Mouse (Mus musculus) forebrain, embryonic 11.5 days (tissue): ENCODE results near the gene Ier5. TPM values are rescaled to one million over a fixed set of nuclear protein-coding genes. Genes with fewer than 3 reads are reported as not detected.

Source experiments
- ATAC-seq: fragments of 200-750 bp; cut with Nextera tagmentation; replicated peaks from 2 replicates; pipeline ENCODE4 v1.8.0; 2017; ENCODE audit warnings: moderate TSS enrichment; ENCODE audit not compliant: low FRiP score
- DNase-seq: peaks from one replicate; pipeline ENCODE4 v3.0.0-alpha.2; 2017; ENCODE audit warnings: low spot score
- H3K27ac ChIP-seq: fragments of 300-500 bp; sonication (generic); 2 replicates; pipeline ENCODE4 v1.5.1; 2014; ENCODE audit warnings: low read depth, low read length
- H3K27me3 ChIP-seq: fragments of 300-500 bp; sonication (generic); 2 replicates; pipeline ENCODE4 v1.6.1; 2014; ENCODE audit warnings: mild to moderate bottlenecking, low read length, mixed read lengths; ENCODE audit not compliant: control insufficient read depth, insufficient read depth
- H3K36me3 ChIP-seq: fragments of 300-500 bp; sonication (generic); 2 replicates; pipeline ENCODE4 v1.6.1; 2014; ENCODE audit warnings: mild to moderate bottlenecking, low read length, moderate library complexity, mixed read lengths; ENCODE audit not compliant: control insufficient read depth, insufficient read depth
- H3K4me1 ChIP-seq: fragments of 300-500 bp; sonication (generic); replicated peaks from 2 replicates; pipeline ENCODE4 v1.6.1; 2014; ENCODE audit warnings: low read length, mixed read lengths; ENCODE audit not compliant: control insufficient read depth, insufficient read depth
- H3K4me2 ChIP-seq: fragments of 300-500 bp; sonication (generic); 2 replicates; pipeline ENCODE4 v1.6.1; 2014; ENCODE audit warnings: low read depth, mild to moderate bottlenecking, low read length, moderate library complexity, mixed read lengths; ENCODE audit not compliant: severe bottlenecking
- H3K4me3 ChIP-seq: fragments of 300-500 bp; sonication (generic); 2 replicates; pipeline ENCODE4 v1.5.1; 2014; ENCODE audit warnings: low read depth, low read length
- H3K9ac ChIP-seq: fragments of 300-500 bp; sonication (generic); 2 replicates; pipeline ENCODE4 v1.6.1; 2014; ENCODE audit warnings: low read length
- H3K9me3 ChIP-seq: fragments of 300-500 bp; sonication (generic); 2 replicates; pipeline ENCODE4 v1.6.1; 2016; ENCODE audit warnings: low read length, mixed read lengths; ENCODE audit not compliant: control insufficient read depth
- WGBS: fragments of 180-500 bp; shearing (Covaris S2); extraction: QIAGEN DNeasy Blood & Tissue Kit; methylation state at CpG from one replicate; pipeline ENCODE4 v1.1.7; 2014; 5-methylcytosine and 5-hydroxymethylcytosine counted together
- polyA plus RNA-seq: library from polyadenylated mRNA; unstranded; fragments of >200 nt; fragmentation: Nextera tagmentation; extraction: Ambion mirVana; gene quantifications from 2 replicates; pipeline ENCODE4 v1.2.1, GENCODE M21; 2014

The Ier5 gene
- polyA plus RNA-seq, 1 experiment from 2014 or later, result 19.4 TPM

- Histone ChIP-seq H3K4me1 (0 out of 2 replicates have a peak, but pooled peaks cover 3% of the 10 kb centered on the region), H3K4me3 (no peak overlapping the region), H3K9me3 (no peaks in the 10 kb centered on the region), H3K27me3 (no peaks in the 10 kb centered on the region), H3K36me3 (no peaks in the 10 kb centered on the region), H3K27ac (no peak overlapping the region), H3K9ac (no peak overlapping the region), H3K4me2 (no peak overlapping the region)
- 73% methylated on average over 6 of the region's 6 CpGs for WGBS
- no peak for DNase-seq
- no peak for ATAC-seq
Observed at GRCm38 (mm10) chr1:155058099-155059012, 41.1 kb downstream of the Ier5 start.

GRCm38 (mm10) chr1:155056166-155056565 lies 43.3 kb downstream of the Ier5 start:
- Histone ChIP-seq H3K36me3 (no peaks in the 10 kb centered on the region), H3K27ac (no peak overlapping the region), H3K4me1 (peaks cover 16% of the 10 kb centered on the region; the same call in 1 of the 2 replicates), H3K9me3 (no peaks in the 10 kb centered on the region), H3K4me2 (no peak overlapping the region), H3K9ac (no peak overlapping the region), H3K27me3 (no peaks in the 10 kb centered on the region), H3K4me3 (no peak overlapping the region)
- no peak for ATAC-seq
- DNase-seq, result no peak
- WGBS, result 97% methylated on average over 1 of the region's 1 CpGs

GRCm38 (mm10) chr1:155055041-155055440 lies 44.4 kb downstream of the Ier5 start:
- Histone ChIP-seq H3K27me3 (no peaks in the 10 kb centered on the region), H3K9me3 (no peaks in the 10 kb centered on the region), H3K4me3 (no peak overlapping the region), H3K36me3 (no peaks in the 10 kb centered on the region), H3K27ac (no peak overlapping the region), H3K4me1 (peaks cover 21% of the 10 kb centered on the region), H3K4me2 (no peak overlapping the region), H3K9ac (no peak overlapping the region)
- 40% methylated on average over 3 of the region's 3 CpGs for WGBS
- no peak for DNase-seq
- ATAC-seq, result no peak

- ATAC-seq (no peak), DNase-seq (no peak)
- H3K4me1 ChIP-seq, result peaks cover 22% of the 10 kb centered on the region
- H3K27ac ChIP-seq, result no peak overlapping the region
- H3K4me2 ChIP-seq, result no peak overlapping the region
- no peak overlapping the region for H3K4me3 ChIP-seq
- no peak overlapping the region for H3K9ac ChIP-seq
- no peaks in the 10 kb centered on the region for H3K36me3 ChIP-seq
- H3K9me3 ChIP-seq, result no peaks in the 10 kb centered on the region
- H3K27me3 ChIP-seq, result no peaks in the 10 kb centered on the region
- 58% methylated on average over 6 of the region's 6 CpGs for WGBS
Observed at GRCm38 (mm10) chr1:155054366-155054965, 45.0 kb downstream of the Ier5 start.

GRCm38 (mm10) chr1:155053296-155053695 lies 46.1 kb downstream of the Ier5 start:
- Histone ChIP-seq H3K27ac (peak overlapping the region; percentile 26; the same call in 1 of the 2 replicates), H3K36me3 (no peaks in the 10 kb centered on the region), H3K27me3 (no peaks in the 10 kb centered on the region), H3K4me1 (peaks cover 25% of the 10 kb centered on the region), H3K4me2 (no peak overlapping the region), H3K9ac (no peak overlapping the region), H3K4me3 (no peak overlapping the region), H3K9me3 (no peaks in the 10 kb centered on the region)
- DNase-seq, result no peak
- 85% methylated on average over 1 of the region's 1 CpGs for WGBS
- ATAC-seq, result no peak

GRCm38 (mm10) chr1:155052761-155053166 lies 46.7 kb downstream of the Ier5 start:
- Histone ChIP-seq H3K4me1 (peaks cover 22% of the 10 kb centered on the region), H3K4me3 (no peak overlapping the region), H3K9ac (no peak overlapping the region; the same call in 1 of the 2 replicates), H3K4me2 (no peak overlapping the region), H3K27me3 (no peaks in the 10 kb centered on the region), H3K36me3 (no peaks in the 10 kb centered on the region), H3K9me3 (no peaks in the 10 kb centered on the region), H3K27ac (peak overlapping the region; percentile 26)
- ATAC-seq (no peak; the same call in 1 of the 2 replicates), DNase-seq (no peak)
- 14% methylated on average over 9 of the region's 9 CpGs for WGBS

GRCm38 (mm10) chr1:155052131-155052760 lies 47.2 kb downstream of the Ier5 start:
- Histone ChIP-seq H3K4me3 (no peak overlapping the region), H3K9ac (peak overlapping the region; percentile 18; the same call in 1 of the 2 replicates), H3K27ac (peak overlapping the region; percentile 26), H3K36me3 (no peaks in the 10 kb centered on the region), H3K4me2 (peak overlapping the region; percentile 13; the same call in 1 of the 2 replicates), H3K27me3 (no peaks in the 10 kb centered on the region), H3K9me3 (no peaks in the 10 kb centered on the region), H3K4me1 (peaks cover 22% of the 10 kb centered on the region)
- DNase-seq (no peak), ATAC-seq (no peak)
- WGBS, result 12% methylated on average over 4 of the region's 4 CpGs

- H3K27ac ChIP-seq, result no peak overlapping the region
- H3K4me2 ChIP-seq, result no peak overlapping the region
- DNase-seq (no peak), ATAC-seq (0 out of 2 replicates have a peak, but pooled peaks have one; percentile 7)
- no peak overlapping the region for H3K4me3 ChIP-seq
- no peaks in the 10 kb centered on the region for H3K36me3 ChIP-seq
- 49% methylated on average over 10 of the region's 10 CpGs for WGBS
- H3K4me1 ChIP-seq, result peaks cover 22% of the 10 kb centered on the region
- no peaks in the 10 kb centered on the region for H3K27me3 ChIP-seq
- no peaks in the 10 kb centered on the region for H3K9me3 ChIP-seq
- H3K9ac ChIP-seq, result no peak overlapping the region
Observed at GRCm38 (mm10) chr1:155051701-155052127, 47.7 kb downstream of the Ier5 start.
